Mouse (Mus musculus) heart, adult 9 months (tissue): ENCODE measurements around the gene Dytn.
A peak's percentile ranks its signal among the peaks of the same experiment; 100 is the strongest.
"Not testable (repeated sequence)": the region's sequence is repeated elsewhere in the genome, so short reads cannot be mapped to it uniquely, and the experiment has no call there.

Source experiments
- DNase-seq, 2 experiments: peaks; one replicate each; pipeline ENCODE4 v3.0.0; 2022; ENCODE audit warnings: low spot score in 2 of 2

The Dytn gene

DNA sequence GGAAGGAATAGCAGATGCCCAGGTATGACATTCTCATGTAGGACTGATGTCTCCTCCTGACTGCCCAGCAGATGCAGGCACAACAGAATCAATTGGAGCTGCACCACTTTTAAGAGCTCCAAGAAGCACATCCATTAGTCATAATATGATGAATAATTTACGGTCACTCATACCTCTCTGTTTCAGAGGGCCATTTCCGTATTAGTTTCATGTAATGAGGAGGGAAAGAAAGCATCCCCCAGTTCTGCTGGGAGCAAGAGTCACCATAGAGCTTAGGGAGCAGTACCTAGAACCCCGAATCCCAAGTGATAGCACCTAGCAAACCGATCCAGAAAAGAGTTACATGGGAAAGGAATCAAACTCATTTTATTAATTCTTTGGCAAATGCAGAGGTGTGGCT lies at the start of gene Dytn:
TSS of gene Dytn (minus strand) at position 101 of the 400 bp plus-strand sequence.
- no peak for DNase-seq

DNA sequence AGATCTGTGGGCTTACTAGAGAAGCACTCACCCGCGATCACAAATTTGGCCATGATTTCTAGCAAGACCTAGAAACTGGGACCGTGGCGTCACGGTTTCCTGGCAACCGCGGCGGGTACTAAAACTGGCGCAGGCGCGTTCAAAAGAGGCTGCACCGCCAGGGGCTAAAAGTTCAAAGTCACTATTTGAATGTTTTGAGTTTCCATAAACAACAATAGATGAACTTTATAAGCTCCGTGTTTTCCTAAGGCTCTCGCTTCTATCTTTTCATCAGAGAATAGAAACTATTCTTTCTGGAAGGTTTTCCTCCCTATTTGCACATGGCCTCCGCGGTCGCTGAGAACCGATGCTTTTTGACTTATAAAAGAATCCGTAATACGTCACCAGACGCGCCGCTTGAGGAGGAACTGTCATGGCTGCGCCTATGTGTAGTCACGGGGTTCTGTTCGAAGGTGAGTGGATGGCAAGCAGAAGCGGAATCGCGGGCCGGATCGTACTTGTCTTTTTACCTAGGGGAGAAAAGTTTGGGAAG lies 43.6 kb upstream of the Dytn start, which contains the start of the genes Mdh1b and Fastkd2:
TSS of gene Mdh1b (minus strand) at position 79 of the 532 bp plus-strand sequence.
TSS of gene Fastkd2 (plus strand) at position 375 of the 532 bp plus-strand sequence.
- peak; percentile 90 to 94 for DNase-seq

DNA sequence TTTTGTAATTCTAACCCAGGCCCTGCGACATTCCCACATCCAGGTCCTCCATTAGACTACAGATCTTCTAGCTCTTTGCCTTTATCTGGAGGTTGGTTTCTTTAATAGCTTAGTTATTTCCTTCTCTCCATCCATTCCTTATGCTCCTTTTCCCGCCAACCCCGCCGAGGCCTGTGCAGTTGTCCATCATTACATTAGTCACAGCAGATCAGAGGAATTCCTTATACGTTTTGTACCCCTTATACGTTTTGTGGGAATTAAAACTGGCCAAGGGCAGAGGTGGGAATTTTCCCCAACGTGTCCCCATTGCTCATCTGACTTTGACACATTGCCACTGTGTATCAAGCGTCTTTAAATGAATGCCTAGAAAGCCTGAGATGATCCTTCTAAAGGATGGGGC lies 43.1 kb upstream of the Dytn start:
- DNase-seq, result no peak

DNA sequence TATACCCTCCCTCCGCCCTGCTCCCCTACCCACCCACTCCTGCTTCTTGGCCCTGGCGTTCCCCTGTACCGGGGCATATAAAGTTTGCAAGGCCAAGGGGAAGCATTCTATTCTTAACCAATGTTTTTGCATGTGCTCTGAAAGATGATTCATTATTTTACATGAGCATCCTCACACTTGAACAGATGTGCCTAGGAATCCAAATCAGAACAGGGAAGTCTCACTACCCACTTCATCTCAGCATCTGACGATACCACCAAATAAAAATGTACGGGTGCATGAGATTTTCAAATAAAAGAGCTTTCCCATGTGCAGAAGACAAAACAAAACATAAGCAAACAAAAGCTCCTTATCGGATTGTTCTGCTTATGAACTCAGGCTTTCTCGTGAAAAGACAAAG lies 33.4 kb upstream of the Dytn start:
- no peak for DNase-seq

DNA sequence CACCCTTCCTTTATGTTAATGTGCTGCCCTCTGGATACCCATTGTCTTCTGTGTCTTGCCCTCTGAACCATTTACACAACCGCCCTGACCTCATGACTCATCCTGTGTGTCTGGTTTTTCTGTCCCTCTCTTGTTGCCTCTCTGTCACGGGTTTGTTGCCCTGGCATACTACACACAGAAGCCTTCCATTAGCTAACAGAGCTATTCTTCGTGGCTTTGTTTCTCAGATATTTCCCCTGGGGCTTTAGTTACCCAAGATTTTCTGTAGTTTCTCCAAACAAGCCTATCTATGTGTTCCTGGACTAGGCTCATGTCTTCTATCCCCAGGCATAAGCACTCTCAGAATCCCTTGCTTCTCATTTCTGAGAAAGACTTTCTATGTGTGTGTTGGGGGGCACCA lies 22.1 kb upstream of the Dytn start:
- DNase-seq, result no peak

DNA sequence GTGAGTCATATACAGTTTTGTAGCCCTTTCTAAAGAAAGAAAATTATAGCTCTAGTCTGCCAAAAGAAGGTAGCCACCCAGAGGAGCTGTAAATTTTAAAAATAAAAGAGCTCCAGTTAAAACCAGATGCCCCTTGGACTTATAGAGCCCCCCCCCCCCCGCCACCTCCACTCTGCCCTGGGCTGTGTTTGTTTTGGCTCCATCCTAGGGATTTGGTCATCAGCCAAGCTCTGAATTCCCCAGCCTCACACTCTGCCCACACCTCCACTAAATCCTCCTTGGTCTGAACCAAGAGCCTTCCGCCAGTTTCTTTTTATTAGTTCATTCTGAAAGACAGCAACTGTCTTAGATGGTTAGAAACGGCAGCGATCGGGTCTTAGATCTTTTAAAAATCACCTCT lies 19.0 kb upstream of the Dytn start:
- DNase-seq, result no peak

DNA sequence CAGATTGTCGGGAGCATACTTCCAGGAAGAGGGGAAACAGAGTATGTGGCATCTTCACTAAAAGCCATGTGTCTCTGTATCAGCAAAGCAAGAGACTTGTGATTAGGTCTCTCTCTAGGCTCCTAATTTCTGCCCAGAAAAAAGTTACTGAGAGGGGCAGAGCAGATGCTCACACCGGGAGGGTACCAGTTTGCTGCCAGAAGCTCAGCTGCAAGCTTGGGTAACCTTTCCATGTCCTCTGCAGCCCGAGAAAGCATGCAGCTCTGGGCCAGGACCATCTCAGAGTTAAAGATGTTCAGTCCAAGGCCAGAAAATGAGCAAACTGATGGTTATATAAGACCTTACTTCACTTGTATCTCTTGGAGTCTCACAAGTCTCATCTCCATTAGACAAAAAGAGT lies 10.1 kb upstream of the Dytn start:
- DNase-seq, result no peak

DNA sequence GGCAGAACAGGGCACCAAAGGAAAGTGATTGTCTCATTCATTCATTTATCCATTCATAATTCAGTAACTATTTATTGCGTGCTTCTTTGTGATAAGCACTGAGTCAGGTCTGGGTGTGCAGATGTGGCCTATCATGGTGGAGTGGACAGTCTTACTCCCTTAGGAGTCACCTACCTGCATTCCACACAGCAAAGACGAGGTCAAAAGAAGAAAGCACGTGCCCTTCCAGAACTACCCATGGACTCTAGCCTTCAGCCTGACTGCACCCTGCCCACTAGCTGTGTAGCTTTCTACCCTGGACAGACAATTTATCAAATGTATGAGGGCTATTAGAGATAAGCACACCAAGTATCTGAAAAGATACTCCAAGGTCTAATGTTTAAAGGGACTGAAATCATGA lies 10.8 kb downstream of the Dytn start:
- no peak for DNase-seq

DNA sequence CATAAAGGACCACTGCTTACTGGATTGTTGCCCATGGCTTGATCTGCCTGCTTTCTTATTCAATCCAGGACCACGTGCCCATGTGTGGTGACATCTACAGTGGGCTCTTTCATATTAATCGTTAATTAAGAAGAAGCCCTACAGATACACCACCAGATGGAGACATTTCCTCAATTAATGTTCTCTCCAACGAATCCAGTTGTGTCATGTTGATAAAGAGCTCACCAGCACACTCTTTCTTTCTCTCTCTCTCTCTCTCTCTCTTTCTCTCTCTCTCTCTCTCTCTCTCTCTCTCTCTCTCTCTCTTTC lies 17.9 kb downstream of the Dytn start:
- peak in 1 of 2 experiments; percentile 3 for DNase-seq

DNA sequence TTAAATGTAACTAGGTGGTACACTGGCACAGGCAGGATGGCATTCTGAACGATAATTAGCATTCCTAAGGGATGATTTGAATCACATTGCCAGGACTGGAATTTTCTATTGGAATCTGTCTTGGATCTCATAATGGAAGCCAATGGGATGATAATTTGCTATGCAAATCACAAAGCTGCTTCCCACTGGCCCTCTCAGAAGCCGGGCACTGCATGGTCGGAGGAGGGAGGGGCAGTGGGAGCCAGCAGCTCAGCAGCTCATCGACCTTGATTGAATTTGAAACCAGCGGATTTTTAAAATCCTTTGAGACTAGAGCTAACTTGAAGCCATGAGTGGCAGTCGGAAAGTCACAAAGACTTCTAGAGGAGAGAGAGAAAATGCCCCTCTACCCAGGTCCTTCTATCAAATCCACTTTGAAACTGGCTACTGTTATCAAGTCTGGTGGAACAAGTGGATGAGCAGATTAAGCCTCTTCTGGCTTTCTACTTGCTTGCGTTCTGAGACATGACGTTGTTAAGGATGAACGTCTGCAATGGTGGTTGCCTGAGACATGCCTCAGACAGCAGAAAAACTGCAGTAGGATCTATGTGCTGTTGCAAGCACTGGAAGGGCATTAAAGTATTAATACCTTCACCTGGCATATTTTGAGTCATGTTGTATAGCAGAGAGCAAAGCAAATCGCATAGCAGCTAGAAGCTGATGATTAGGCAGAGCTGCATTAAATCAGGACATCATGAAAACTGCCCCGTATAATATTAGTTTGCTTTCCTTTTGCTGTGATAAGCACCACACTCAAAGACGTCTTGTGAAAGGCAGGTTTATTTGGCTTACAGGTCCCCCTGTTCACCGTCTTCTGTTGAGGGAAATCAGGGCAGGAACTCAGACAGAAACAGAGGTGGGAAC lies 18.5 kb downstream of the Dytn start:
- DNase-seq, result no peak

DNA sequence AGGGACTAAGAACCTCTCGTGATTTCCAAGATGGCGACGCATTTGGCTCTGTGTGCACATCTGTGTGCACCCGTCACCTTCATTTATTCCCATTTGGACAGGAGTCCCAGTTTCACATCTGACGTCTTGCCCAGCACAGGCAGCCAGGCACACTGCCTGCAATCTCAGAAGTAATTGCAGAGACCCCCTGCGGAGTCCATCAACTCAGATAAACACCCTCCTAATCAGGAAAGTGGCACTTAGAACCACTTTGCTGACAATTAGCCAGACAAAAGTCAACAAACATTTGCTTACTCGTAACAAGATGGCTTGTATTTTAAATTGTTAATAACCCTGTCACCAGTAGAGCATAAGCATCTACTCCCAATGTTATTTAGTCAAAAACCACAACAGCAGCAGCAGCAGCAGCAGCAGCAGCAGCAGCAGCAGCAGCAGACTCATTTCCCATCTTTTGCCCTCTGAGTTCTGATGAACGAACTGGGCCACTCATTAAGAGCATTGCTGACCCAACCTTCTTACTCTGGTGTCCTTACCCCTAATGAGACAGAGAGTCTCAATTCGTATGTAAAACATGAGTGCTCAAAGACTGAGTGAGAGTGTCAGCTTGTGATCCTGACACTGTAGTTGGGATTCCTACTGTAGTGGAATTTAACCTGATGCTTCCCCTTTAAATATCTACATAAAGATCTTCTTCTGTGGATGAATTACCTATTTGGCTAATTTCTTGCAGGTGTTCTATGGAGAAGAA lies 19.4 kb downstream of the Dytn start:
- DNase-seq, result no peak

DNA sequence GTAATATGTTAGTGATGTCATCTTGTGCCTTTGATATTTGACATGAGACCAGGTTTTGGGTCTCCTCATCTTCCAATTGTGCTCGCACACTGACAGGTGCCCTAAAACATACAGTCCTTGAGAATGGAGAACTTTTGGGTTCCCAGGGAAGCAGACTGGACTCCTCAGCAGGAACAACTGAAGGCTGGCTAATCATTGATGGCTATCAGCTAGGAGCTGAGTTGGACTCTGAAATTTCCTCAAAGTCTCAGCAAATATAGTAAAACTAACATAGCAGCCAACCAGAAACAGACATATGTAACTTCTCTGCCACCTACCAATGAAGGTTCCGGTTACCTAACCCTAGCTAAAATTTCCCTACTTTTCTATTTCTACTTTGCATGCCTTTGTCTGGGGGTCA lies 20.6 kb downstream of the Dytn start:
- no peak for DNase-seq

DNA sequence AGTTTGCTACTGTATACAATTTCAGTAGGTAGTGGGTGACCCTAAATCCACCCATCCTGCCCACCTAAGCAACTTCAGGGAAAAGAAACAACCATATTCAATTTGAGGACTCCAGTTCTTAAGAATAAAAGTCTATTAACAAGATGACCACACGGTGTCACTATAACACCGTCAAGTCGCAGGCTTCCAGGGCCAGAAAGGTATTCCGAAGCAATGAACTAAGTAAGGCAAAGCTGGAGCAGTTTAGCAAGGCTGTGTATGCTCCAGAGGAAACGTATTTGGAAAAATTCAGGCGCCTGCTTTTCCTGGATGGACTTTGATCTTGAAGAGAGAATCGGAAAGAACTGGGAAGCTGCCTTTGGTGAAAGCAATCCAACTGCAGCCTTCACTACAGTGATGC lies 27.1 kb downstream of the Dytn start:
- DNase-seq, result peak; percentile 4 to 6

DNA sequence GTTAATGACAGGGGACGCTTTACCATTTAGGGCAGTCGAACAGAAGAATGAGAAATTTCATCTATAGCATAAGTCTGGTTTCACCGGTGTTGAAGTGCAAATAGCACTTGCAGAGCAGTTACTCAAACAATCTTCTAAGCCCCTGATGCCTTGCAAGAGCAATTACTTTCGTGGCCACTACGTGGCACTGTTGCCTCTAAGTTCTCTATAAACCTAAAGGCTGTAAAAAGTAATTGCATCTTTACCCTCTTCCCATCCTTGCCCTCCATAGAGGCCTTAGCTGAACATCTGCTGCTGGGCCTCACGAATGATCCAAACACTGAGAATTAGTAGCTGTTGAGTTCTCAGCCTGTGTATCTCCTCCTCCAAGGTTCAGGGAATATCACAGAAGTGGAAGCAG lies 28.7 kb downstream of the Dytn start:
- DNase-seq, result peak in 1 of 2 experiments; percentile 10

DNA sequence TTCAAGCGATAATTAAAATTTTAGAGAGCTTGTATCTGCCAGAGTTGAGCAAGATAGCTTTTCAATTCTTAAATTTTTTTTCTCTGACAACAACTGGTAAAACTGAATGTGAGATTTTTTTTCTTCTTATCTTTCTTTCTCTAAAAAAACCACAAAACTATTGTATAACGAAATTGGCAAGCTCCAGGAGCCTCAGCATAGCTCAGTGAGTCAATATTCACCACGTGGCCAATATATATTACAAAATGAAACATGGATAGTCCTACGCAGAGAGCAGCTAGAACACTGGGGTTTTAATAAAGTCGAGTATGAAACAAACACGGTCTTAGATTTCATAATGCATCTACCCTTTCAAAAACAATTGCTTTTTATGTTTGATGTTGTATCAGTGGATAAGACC lies 46.8 kb downstream of the Dytn start:
- DNase-seq, result no peak

DNA sequence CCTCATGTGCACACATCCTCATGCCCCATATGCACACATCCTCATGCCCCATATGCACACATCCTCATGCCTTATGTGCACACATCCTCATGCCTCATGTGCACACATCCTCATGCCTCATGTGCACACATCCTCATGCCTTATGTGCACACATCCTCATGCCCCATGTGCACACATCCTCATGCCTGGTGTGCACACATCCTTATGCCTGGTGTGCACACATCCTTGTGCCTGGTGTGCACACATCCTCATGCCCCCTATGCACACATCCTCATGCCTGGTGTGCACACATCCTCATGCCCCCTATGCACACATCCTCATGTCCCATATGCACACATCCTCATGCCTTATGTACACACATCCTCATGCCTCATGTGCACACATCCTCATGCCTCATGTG lies 56.3 kb downstream of the Dytn start:
- DNase-seq, result not testable (repeated sequence)

DNA sequence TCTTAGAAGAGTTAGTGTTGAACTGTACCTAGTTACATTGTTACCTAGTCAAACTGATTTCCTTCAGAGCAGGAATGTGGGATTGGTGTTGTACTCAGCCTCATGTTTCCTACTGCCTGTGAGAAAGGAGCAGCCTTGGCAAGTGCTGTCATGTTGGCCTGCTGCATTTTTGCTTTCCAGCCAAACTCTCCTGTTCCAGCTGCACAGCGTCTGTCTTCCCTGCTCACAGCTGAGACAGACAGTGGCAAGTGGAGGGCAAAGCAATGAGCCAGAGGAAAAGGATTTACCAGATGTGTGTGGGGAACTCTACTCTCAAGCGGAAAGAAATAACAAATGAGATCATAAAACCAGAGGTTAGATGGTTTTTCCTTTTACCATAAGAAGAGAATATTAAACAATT lies 58.5 kb downstream of the Dytn start:
- peak; percentile 3 to 10 for DNase-seq

DNA sequence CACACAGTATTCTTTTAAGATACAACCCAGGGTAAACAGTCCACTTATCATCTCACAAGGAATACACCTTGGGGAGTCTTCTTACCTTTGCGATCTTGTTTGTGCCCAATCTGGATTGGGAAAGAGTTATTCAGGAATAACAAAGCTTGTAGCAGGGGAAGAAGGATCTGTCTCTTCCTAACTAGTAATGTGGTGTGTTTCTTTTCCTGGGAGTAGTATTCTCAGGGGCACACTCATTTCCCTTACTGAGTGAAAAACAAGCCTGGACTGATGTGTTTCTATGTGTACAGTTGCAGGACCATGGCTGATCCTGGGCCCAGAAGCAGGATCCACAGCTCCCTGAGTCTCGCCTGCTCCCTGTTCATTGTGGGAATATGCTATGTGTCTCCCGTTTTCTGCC lies 71.1 kb downstream of the Dytn start, which contains the start of gene Gm39653:
TSS of gene Gm39653 (plus strand) at position 301 of the 400 bp plus-strand sequence.
- DNase-seq, result no peak

DNA sequence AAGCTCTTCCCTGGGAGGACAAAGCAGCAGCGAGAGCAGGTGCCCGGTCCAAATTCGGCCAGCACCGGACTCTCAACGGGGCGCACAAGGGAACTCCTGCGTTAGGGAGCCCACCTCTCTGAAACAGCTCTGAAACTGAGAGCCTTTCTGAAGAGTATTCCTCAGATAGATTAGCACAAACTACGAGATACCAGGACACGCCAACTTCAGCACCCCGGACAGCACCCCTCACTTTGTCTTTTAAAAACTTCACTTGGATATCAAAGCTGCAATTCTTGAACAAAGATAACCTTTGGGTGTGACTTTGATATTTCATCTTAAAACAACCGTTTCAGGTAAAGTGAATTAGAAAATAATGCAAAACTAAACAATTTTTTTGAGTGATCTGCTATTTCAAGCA lies 72.1 kb downstream of the Dytn start:
- no peak for DNase-seq

DNA sequence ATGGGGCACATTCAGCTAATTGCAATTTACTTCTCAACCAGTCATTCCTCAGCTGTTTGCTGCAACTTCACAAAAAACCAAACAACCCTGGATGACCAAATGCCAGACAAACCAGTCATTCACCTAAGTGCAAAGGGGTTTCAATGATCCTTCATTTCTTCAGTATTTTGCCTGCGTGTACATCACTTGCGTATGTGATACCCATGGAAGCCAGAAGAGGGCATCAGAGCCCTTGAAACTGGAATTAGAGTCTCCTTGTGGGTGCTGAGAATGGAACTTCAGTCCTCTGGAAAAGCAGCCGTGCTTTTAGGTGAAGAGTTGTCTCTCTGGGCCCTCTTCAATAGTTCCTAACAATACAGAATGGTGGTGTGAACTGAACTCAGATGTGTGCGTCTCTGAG lies 77.1 kb downstream of the Dytn start:
- no peak for DNase-seq

DNA sequence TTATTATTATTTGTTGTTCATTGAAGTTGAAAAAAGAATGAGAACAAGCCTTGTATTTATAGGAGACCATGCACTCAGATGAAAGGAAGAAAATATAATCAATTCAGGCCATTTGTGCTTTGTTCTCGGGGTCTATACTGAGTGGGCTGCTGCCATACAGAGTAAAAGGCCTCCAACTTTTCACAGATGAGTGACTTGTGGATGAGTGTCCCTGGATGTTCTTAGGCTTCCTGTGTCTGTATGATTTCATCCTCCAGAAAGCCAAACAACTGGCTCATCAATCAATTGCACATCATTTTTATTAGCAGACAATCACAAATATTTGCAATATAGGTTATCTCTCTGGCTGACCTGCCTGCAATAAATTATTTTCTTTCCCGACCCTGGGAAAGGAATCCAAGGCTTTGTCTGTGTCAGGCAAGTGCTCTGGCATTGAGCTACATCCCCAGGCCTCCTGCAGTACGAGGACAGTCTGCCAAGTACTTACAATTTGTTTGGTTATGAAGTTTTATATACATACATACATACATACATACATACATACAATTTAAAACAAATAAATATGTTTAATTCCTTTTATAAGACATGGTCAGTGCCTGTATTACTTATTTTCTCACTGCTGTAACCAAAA lies 82.7 kb downstream of the Dytn start:
- no peak for DNase-seq

DNA sequence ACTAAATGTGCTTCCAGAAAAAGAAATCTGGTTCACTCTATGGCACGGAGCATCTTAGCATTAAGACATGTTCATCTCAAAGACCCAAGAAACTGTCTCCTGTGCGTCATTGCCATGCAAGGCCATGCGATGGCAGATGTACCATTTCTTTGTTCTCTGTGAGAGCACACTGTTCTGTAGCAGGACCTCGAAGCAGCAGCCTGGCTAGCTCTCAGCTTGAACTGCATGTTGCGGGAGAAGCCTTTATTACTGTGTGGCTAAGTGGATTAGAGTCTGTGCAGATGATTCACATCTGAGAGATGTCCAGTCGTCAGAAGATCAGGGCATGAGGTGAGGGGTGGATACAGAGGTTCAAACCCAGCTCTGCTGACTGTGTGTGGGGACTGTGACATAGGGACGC lies 99.9 kb downstream of the Dytn start:
- DNase-seq, result no peak
